Mouse (Mus musculus) hindbrain, embryonic 14.5 days (tissue): ENCODE measurements around the gene Stk32b. TPM values are rescaled to one million over a fixed set of nuclear protein-coding genes. Genes with fewer than 3 reads are reported as not detected.

Experiments
- ATAC-seq: fragments of 200-750 bp; cut with Nextera tagmentation; 2 replicates; pipeline ENCODE4 v1.8.0; 2017; ENCODE audit warnings: moderate number of reproducible peaks, mild to moderate bottlenecking, moderate TSS enrichment, moderate library complexity; ENCODE audit not compliant: low FRiP score
- DNase-seq: peaks from one replicate; pipeline ENCODE4 v3.0.0-alpha.2; 2015; ENCODE audit warnings: low spot score
- H3K27ac ChIP-seq: fragments of 300-500 bp; sonication (generic); 2 replicates; pipeline ENCODE4 v1.5.1; 2014; ENCODE audit warnings: mild to moderate bottlenecking, moderate library complexity
- H3K27me3 ChIP-seq: fragments of 300-500 bp; sonication (generic); 2 replicates; pipeline ENCODE4 v1.6.1; 2014; ENCODE audit warnings: mild to moderate bottlenecking, low read length, mixed read lengths; ENCODE audit not compliant: control insufficient read depth, insufficient read depth
- H3K36me3 ChIP-seq: fragments of 300-500 bp; sonication (generic); replicated peaks from 2 replicates; pipeline ENCODE4 v1.6.1; 2014; ENCODE audit not compliant: control insufficient read depth, insufficient read depth
- H3K4me1 ChIP-seq: fragments of 300-500 bp; sonication (generic); replicated peaks from 2 replicates; pipeline ENCODE4 v1.6.1; 2014; ENCODE audit warnings: antibody characterized with exemption, low read length, mixed read lengths; ENCODE audit not compliant: control insufficient read depth, insufficient read depth
- H3K4me2 ChIP-seq: fragments of 300-500 bp; sonication (generic); replicated peaks from 2 replicates; pipeline ENCODE4 v1.6.1; 2014; ENCODE audit warnings: mild to moderate bottlenecking, moderate library complexity
- H3K4me3 ChIP-seq: fragments of 300-500 bp; sonication (generic); replicated peaks from 2 replicates; pipeline ENCODE4 v1.5.1; 2014; ENCODE audit warnings: mild to moderate bottlenecking, low read length
- H3K9ac ChIP-seq: fragments of 300-500 bp; sonication (generic); 2 replicates; pipeline ENCODE4 v1.6.1; 2014
- H3K9me3 ChIP-seq: fragments of 300-500 bp; sonication (generic); 2 replicates; pipeline ENCODE4 v1.6.1; 2016; ENCODE audit warnings: low read length; ENCODE audit not compliant: control insufficient read depth
- WGBS: fragments of 180-500 bp; shearing (Covaris S2); extraction: QIAGEN DNeasy Blood & Tissue Kit; methylation state at CpG from one replicate; pipeline ENCODE4 v1.1.7; 2014; 5-methylcytosine and 5-hydroxymethylcytosine counted together
- polyA plus RNA-seq: library from polyadenylated mRNA; unstranded; fragments of >200 nt; fragmentation: Nextera tagmentation; extraction: Ambion mirVana; gene quantifications from 2 replicates; pipeline ENCODE4 v1.2.1, GENCODE M21; 2014

The Stk32b gene
- 39.6 and 45.3 TPM in 2 replicates for polyA plus RNA-seq

- peak within 1 kb of the TSS; percentile 64 for H3K4me2 ChIP-seq
- no peaks in the 10 kb centered on the region for H3K9me3 ChIP-seq
- DNase-seq (peak; percentile 77), ATAC-seq (peak; percentile 89)
- H3K36me3 ChIP-seq, result no peaks in the 10 kb centered on the region
- peak within 1 kb of the TSS; percentile 84 for H3K27ac ChIP-seq
- 0 out of 2 replicates have a peak, but pooled peaks cover 7% of the 10 kb centered on the region for H3K4me1 ChIP-seq
- under 1% methylated on average over 38 of the region's 40 CpGs for WGBS
- peaks cover 7% of the 10 kb centered on the region; the same call in 1 of the 2 replicates for H3K27me3 ChIP-seq
- H3K4me3 ChIP-seq, result peak within 1 kb of the TSS; percentile 51
- peak within 1 kb of the TSS; percentile 84 for H3K9ac ChIP-seq
These were observed at the start of gene Stk32b for GRCm38 (mm10) chr5:37716505-37717372. TSS of gene Stk32b (minus strand) at chr5:37717171.

- H3K4me1 ChIP-seq, result no peaks in the 10 kb centered on the region
- H3K27ac ChIP-seq, result no peak overlapping the region
- H3K27me3 ChIP-seq, result peaks cover 34% of the 10 kb centered on the region
- no peak overlapping the region for H3K4me2 ChIP-seq
- ATAC-seq, result no peak
- H3K4me3 ChIP-seq, result no peak overlapping the region
- H3K9me3 ChIP-seq, result no peaks in the 10 kb centered on the region
- H3K9ac ChIP-seq, result no peak overlapping the region
- DNase-seq, result no peak
- H3K36me3 ChIP-seq, result no peaks in the 10 kb centered on the region
- 15% methylated on average over 8 of the region's 8 CpGs for WGBS
These were observed 48.9 kb upstream of the Stk32b start for GRCm38 (mm10) chr5:37765851-37766250.

- Histone ChIP-seq H3K4me3 (no peak overlapping the region), H3K4me2 (no peak overlapping the region), H3K27me3 (peaks cover 21% of the 10 kb centered on the region), H3K36me3 (no peaks in the 10 kb centered on the region), H3K27ac (no peak overlapping the region), H3K9ac (no peak overlapping the region), H3K9me3 (no peaks in the 10 kb centered on the region), H3K4me1 (no peaks in the 10 kb centered on the region)
- 90% methylated on average over 3 of the region's 3 CpGs for WGBS
- DNase-seq, result no peak
- no peak for ATAC-seq
These were observed 45.1 kb upstream of the Stk32b start for GRCm38 (mm10) chr5:37762046-37762445.

GRCm38 (mm10) chr5:37753366-37753765 is 36.4 kb upstream of the Stk32b start:
- WGBS, result 81% methylated on average over 7 of the region's 7 CpGs
- Histone ChIP-seq H3K27ac (no peak overlapping the region), H3K9ac (no peak overlapping the region), H3K4me2 (no peak overlapping the region), H3K4me3 (no peak overlapping the region), H3K9me3 (no peaks in the 10 kb centered on the region), H3K36me3 (no peaks in the 10 kb centered on the region), H3K27me3 (no peaks in the 10 kb centered on the region), H3K4me1 (no peaks in the 10 kb centered on the region)
- ATAC-seq, result no peak
- no peak for DNase-seq

GRCm38 (mm10) chr5:37752027-37752967 is 35.3 kb upstream of the Stk32b start:
- no peak overlapping the region for H3K4me2 ChIP-seq
- WGBS, result 64% methylated on average over 8 of the region's 8 CpGs
- no peak overlapping the region for H3K9ac ChIP-seq
- H3K9me3 ChIP-seq, result no peaks in the 10 kb centered on the region
- peak; percentile 90; the same call in 1 of the 2 replicates for ATAC-seq
- no peak overlapping the region for H3K4me3 ChIP-seq
- H3K36me3 ChIP-seq, result no peaks in the 10 kb centered on the region
- H3K27ac ChIP-seq, result no peak overlapping the region
- DNase-seq, result peak; percentile 90
- H3K27me3 ChIP-seq, result no peaks in the 10 kb centered on the region
- no peaks in the 10 kb centered on the region for H3K4me1 ChIP-seq

- Histone ChIP-seq H3K9ac (no peak overlapping the region), H3K27me3 (no peaks in the 10 kb centered on the region), H3K4me2 (no peak overlapping the region), H3K9me3 (0 out of 2 replicates have a peak, but pooled peaks cover 7% of the 10 kb centered on the region), H3K4me1 (no peaks in the 10 kb centered on the region), H3K27ac (no peak overlapping the region), H3K4me3 (no peak overlapping the region), H3K36me3 (no peaks in the 10 kb centered on the region)
- DNase-seq (no peak), ATAC-seq (no peak)
- 81% methylated on average over 13 of the region's 13 CpGs for WGBS
These were observed 27.1 kb upstream of the Stk32b start for GRCm38 (mm10) chr5:37743889-37744707.

GRCm38 (mm10) chr5:37736213-37736612 is 19.2 kb upstream of the Stk32b start:
- no peak for DNase-seq
- Histone ChIP-seq H3K9me3 (no peaks in the 10 kb centered on the region), H3K4me2 (no peak overlapping the region), H3K27ac (no peak overlapping the region), H3K27me3 (no peaks in the 10 kb centered on the region), H3K4me1 (no peaks in the 10 kb centered on the region), H3K4me3 (no peak overlapping the region), H3K36me3 (no peaks in the 10 kb centered on the region), H3K9ac (no peak overlapping the region)
- no peak for ATAC-seq
- 65% methylated on average over 7 of the region's 7 CpGs for WGBS

GRCm38 (mm10) chr5:37735224-37735623 is 18.3 kb upstream of the Stk32b start, which contains the start of gene Cytl1:
TSS of gene Cytl1 (plus strand) at chr5:37735519.
- Histone ChIP-seq H3K4me2 (no peak within 1 kb of the TSS), H3K4me1 (no peaks in the 10 kb centered on the region), H3K36me3 (no peaks in the 10 kb centered on the region), H3K4me3 (no peak within 1 kb of the TSS), H3K27me3 (no peaks in the 10 kb centered on the region), H3K9me3 (no peaks in the 10 kb centered on the region), H3K27ac (no peak within 1 kb of the TSS), H3K9ac (no peak within 1 kb of the TSS)
- 47% methylated on average over 5 of the region's 5 CpGs for WGBS
- no peak for DNase-seq
- ATAC-seq, result no peak
